Mouse (Mus musculus) embryonic facial prominence, embryonic 14.5 days (tissue): ENCODE results near the gene Nceh1. TPM values are rescaled to one million over a fixed set of nuclear protein-coding genes. Genes with fewer than 3 reads are reported as not detected.

Experiments
- ATAC-seq: fragments of 200-750 bp; cut with Nextera tagmentation; 2 replicates; pipeline ENCODE4 v1.8.0; 2017; ENCODE audit warnings: low read depth, moderate number of reproducible peaks, moderate TSS enrichment
- DNase-seq: peaks from one replicate; pipeline ENCODE4 v3.0.0-alpha.2; 2015; ENCODE audit warnings: low spot score
- H3K27ac ChIP-seq: fragments of 300-500 bp; sonication (generic); replicated peaks from 2 replicates; pipeline ENCODE4 v1.5.1; 2014; ENCODE audit warnings: low read depth, mild to moderate bottlenecking, low read length, moderate library complexity
- H3K27me3 ChIP-seq: fragments of 300-500 bp; sonication (generic); replicated peaks from 2 replicates; pipeline ENCODE4 v1.6.1; 2014; ENCODE audit warnings: low read length; ENCODE audit not compliant: control insufficient read depth, insufficient read depth
- H3K36me3 ChIP-seq: fragments of 300-500 bp; sonication (generic); 2 replicates; pipeline ENCODE4 v1.6.1; 2014; ENCODE audit warnings: low read length, mixed read lengths; ENCODE audit not compliant: control insufficient read depth, insufficient read depth
- H3K4me1 ChIP-seq: fragments of 300-500 bp; sonication (generic); 2 replicates; pipeline ENCODE4 v1.6.1; 2014; ENCODE audit warnings: antibody characterized with exemption, low read length; ENCODE audit not compliant: control insufficient read depth, insufficient read depth
- H3K4me2 ChIP-seq: fragments of 300-500 bp; sonication (generic); 2 replicates; pipeline ENCODE4 v1.6.1; 2014; ENCODE audit warnings: low read depth, mild to moderate bottlenecking, low read length, moderate library complexity, mixed read lengths
- H3K4me3 ChIP-seq: fragments of 300-500 bp; sonication (generic); 2 replicates; pipeline ENCODE4 v1.5.1; 2014; ENCODE audit warnings: low read depth, mild to moderate bottlenecking, low read length
- H3K9ac ChIP-seq: fragments of 300-500 bp; sonication (generic); 2 replicates; pipeline ENCODE4 v1.6.1; 2014; ENCODE audit warnings: low read depth, mild to moderate bottlenecking, low read length, moderate library complexity, mixed read lengths
- H3K9me3 ChIP-seq: fragments of 300-500 bp; sonication (generic); 2 replicates; pipeline ENCODE4 v1.6.1; 2016; ENCODE audit warnings: low read length; ENCODE audit not compliant: control insufficient read depth
- WGBS: fragments of 180-500 bp; shearing (Covaris S2); extraction: QIAGEN DNeasy Blood & Tissue Kit; methylation state at CpG from one replicate; pipeline ENCODE4 v1.1.7; 2014; 5-methylcytosine and 5-hydroxymethylcytosine counted together
- polyA plus RNA-seq: library from polyadenylated mRNA; unstranded; fragments of >200 nt; fragmentation: Nextera tagmentation; extraction: Ambion mirVana; gene quantifications from 2 replicates; pipeline ENCODE4 v1.2.1, GENCODE M21; 2014

Gene Nceh1
- polyA plus RNA-seq, 1 experiment from 2014 or later, result 6.8 TPM

- 77% methylated on average over 11 of the region's 11 CpGs for WGBS
- H3K4me2 ChIP-seq, result no peak overlapping the region
- no peak for DNase-seq
- H3K9me3 ChIP-seq, result no peaks in the 10 kb centered on the region
- H3K4me3 ChIP-seq, result no peak overlapping the region
- H3K27me3 ChIP-seq, result no peaks in the 10 kb centered on the region
- ATAC-seq, result no peak
- H3K4me1 ChIP-seq, result no peaks in the 10 kb centered on the region
- no peak overlapping the region for H3K27ac ChIP-seq
- H3K9ac ChIP-seq, result no peak overlapping the region
- no peaks in the 10 kb centered on the region for H3K36me3 ChIP-seq
Measured at GRCm38 (mm10) chr3:27228530-27229309, 46.0 kb downstream of the Nceh1 start.

GRCm38 (mm10) chr3:27233361-27233760 is 50.6 kb downstream of the Nceh1 start:
- H3K27me3 ChIP-seq, result no peaks in the 10 kb centered on the region
- no peak overlapping the region for H3K4me3 ChIP-seq
- no peak overlapping the region for H3K27ac ChIP-seq
- no peak overlapping the region for H3K4me2 ChIP-seq
- DNase-seq, result no peak
- WGBS, result 74% methylated on average over 4 of the region's 4 CpGs
- no peak overlapping the region for H3K9ac ChIP-seq
- ATAC-seq, result no peak
- H3K4me1 ChIP-seq, result no peaks in the 10 kb centered on the region
- H3K36me3 ChIP-seq, result no peaks in the 10 kb centered on the region
- no peaks in the 10 kb centered on the region for H3K9me3 ChIP-seq

- Histone ChIP-seq H3K4me1 (no peaks in the 10 kb centered on the region), H3K4me3 (no peak overlapping the region), H3K4me2 (no peak overlapping the region), H3K27me3 (no peaks in the 10 kb centered on the region), H3K27ac (no peak overlapping the region), H3K9me3 (no peaks in the 10 kb centered on the region), H3K9ac (no peak overlapping the region), H3K36me3 (no peaks in the 10 kb centered on the region)
- 85% methylated on average over 6 of the region's 6 CpGs for WGBS
- DNase-seq, result no peak
- no peak for ATAC-seq
Measured at GRCm38 (mm10) chr3:27233841-27234240, 51.1 kb downstream of the Nceh1 start.

- H3K27me3 ChIP-seq, result no peaks in the 10 kb centered on the region
- WGBS, result 56% methylated on average over 1 of the region's 1 CpGs
- ATAC-seq, result no peak
- no peak for DNase-seq
- no peaks in the 10 kb centered on the region for H3K4me1 ChIP-seq
- H3K27ac ChIP-seq, result no peak overlapping the region
- H3K4me2 ChIP-seq, result no peak overlapping the region
- no peaks in the 10 kb centered on the region for H3K36me3 ChIP-seq
- H3K9ac ChIP-seq, result no peak overlapping the region
- no peaks in the 10 kb centered on the region for H3K9me3 ChIP-seq
- H3K4me3 ChIP-seq, result no peak overlapping the region
Measured at GRCm38 (mm10) chr3:27234976-27235375, 52.2 kb downstream of the Nceh1 start.

- H3K9ac ChIP-seq, result no peak overlapping the region
- DNase-seq (peak; percentile 72), ATAC-seq (peak; percentile 84)
- H3K4me2 ChIP-seq, result no peak overlapping the region
- 14% methylated on average over 2 of the region's 2 CpGs for WGBS
- H3K27me3 ChIP-seq, result no peaks in the 10 kb centered on the region
- no peak overlapping the region for H3K27ac ChIP-seq
- H3K4me3 ChIP-seq, result no peak overlapping the region
- no peaks in the 10 kb centered on the region for H3K4me1 ChIP-seq
- no peaks in the 10 kb centered on the region for H3K9me3 ChIP-seq
- H3K36me3 ChIP-seq, result no peaks in the 10 kb centered on the region
Measured at GRCm38 (mm10) chr3:27237226-27237625, 54.5 kb downstream of the Nceh1 start.

GRCm38 (mm10) chr3:27238563-27238962 is 55.8 kb downstream of the Nceh1 start:
- Histone ChIP-seq H3K9me3 (no peaks in the 10 kb centered on the region), H3K4me2 (no peak overlapping the region), H3K27me3 (no peaks in the 10 kb centered on the region), H3K9ac (no peak overlapping the region), H3K36me3 (no peaks in the 10 kb centered on the region), H3K27ac (no peak overlapping the region), H3K4me1 (no peaks in the 10 kb centered on the region), H3K4me3 (no peak overlapping the region)
- 72% methylated on average over 5 of the region's 5 CpGs for WGBS
- DNase-seq (no peak), ATAC-seq (no peak)

- ATAC-seq, result no peak
- no peak for DNase-seq
- no peak overlapping the region for H3K9ac ChIP-seq
- H3K27me3 ChIP-seq, result no peaks in the 10 kb centered on the region
- H3K4me3 ChIP-seq, result no peak overlapping the region
- no peaks in the 10 kb centered on the region for H3K9me3 ChIP-seq
- 87% methylated on average over 16 of the region's 16 CpGs for WGBS
- no peak overlapping the region for H3K4me2 ChIP-seq
- H3K27ac ChIP-seq, result no peak overlapping the region
- H3K4me1 ChIP-seq, result no peaks in the 10 kb centered on the region
- H3K36me3 ChIP-seq, result no peaks in the 10 kb centered on the region
Measured at GRCm38 (mm10) chr3:27239568-27239967, 56.8 kb downstream of the Nceh1 start.

DNA sequence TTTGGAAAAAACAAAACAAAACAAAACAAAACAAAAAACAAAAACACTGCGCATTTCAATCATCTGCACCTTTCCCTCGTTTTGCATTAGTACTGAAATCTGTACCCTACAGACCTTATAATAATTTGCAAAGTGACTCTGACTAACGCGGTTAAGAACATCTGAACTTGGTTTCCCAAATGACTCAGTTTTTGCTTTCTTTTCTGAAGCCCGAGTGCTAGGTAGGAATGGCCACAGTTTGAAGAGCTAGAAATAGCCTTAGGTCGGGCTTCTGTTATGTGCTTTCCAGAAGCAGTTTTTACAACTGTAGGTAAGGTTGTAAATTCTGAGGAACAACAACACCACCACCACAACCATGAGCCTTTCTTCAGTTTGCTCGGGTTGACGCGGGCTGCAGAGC is 59.1 kb downstream of the Nceh1 start:
- Histone ChIP-seq H3K27ac (no peak overlapping the region), H3K4me1 (no peaks in the 10 kb centered on the region), H3K4me3 (no peak overlapping the region), H3K36me3 (no peaks in the 10 kb centered on the region), H3K27me3 (no peaks in the 10 kb centered on the region), H3K4me2 (no peak overlapping the region), H3K9ac (no peak overlapping the region), H3K9me3 (no peaks in the 10 kb centered on the region)
- DNase-seq, result no peak
- no peak for ATAC-seq
- 90% methylated on average over 9 of the region's 9 CpGs for WGBS

DNA sequence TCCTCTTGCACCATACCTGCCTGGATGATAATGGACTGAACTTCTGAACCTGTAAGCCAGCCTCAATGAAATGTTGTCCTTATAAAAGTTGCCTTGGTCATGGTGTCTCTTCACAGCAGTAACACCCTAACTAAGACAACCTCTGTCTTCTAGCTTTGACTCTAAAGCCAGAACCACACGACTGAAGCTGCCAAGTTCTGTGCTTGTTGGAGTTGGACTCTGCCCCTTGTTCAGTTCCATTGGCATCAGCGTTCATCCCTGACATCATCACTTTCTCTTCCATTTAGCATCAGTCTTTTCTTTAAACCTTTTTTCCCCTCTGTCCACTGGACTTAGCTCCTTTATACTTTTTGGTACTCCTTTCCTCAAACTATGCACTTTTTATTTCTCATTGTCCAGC is 63.4 kb downstream of the Nceh1 start:
- DNase-seq, result no peak
- Histone ChIP-seq H3K9me3 (no peaks in the 10 kb centered on the region), H3K27me3 (no peaks in the 10 kb centered on the region), H3K27ac (no peak overlapping the region), H3K4me3 (no peak overlapping the region), H3K36me3 (no peaks in the 10 kb centered on the region), H3K4me2 (no peak overlapping the region), H3K9ac (no peak overlapping the region), H3K4me1 (no peaks in the 10 kb centered on the region)
- no peak for ATAC-seq
- WGBS, result 86% methylated on average over 2 of the region's 2 CpGs
